Mouse (Mus musculus): Measurements from ENCODE around the gene Adam10.

DNA sequence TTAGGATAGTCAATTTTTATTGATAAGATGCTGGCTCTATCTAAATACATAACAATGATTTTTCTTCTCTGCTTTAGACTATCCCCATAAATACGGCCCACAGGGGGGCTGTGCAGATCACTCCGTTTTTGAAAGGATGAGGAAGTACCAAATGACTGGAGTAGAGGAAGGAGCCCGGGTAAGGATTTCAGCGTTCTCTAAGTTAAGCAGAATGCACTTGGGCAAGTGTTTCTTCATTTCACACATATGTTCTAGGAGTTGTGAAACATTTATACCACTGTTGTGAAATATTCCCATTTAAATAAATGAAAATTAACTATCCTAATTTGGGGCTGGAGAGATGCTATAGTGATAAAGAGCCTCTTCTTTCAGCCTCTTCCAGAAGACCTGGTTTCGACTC lies 61.2 kb downstream of the Adam10 start:
- TF ChIP-seq CTCF (IDR thresholded peaks at IDR 0.05; ENCODE audit: control insufficient read depth, insufficient read depth, low read length), result no peak
- no peak for TF ChIP-seq POLR2A (IDR thresholded peaks at IDR 0.05; ENCODE audit: borderline replicate concordance, control insufficient read depth, low read depth, low read length)

Data from bone marrow, adult 2 months (tissue).